Mouse (Mus musculus): ENCODE results near the gene Col5a2. TPM values are rescaled to one million over a fixed set of nuclear protein-coding genes. Genes with fewer than 3 reads are reported as not detected.

Gene Col5a2
- polyA plus RNA-seq, 1 experiment from 2014 or later, result 29.5 TPM

DNA sequence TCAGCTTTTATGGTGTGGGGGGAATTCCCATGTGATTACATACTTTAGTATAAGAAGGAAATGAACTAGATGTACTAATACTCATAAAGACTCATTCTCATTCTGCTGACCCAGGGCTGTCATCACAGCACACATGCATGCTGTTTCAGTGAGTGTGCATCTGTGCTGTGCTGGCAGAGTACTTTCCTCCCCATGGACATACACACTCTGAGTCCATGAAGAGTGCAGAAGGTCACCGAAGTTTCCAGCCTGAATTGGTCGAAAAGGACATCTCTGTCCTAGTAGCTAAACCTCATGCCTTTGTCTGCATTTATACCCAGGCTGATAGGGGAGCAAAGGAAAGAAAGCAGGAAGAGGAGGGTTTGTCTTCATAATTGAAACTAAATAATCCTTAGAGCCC, 83.2 kb downstream of the Col5a2 start:
- Histone ChIP-seq H3K27me3 (replicated peaks; ENCODE audit: control insufficient read depth, insufficient read depth, low read length) (no peaks in the 10 kb centered on the region), H3K36me3 (ENCODE audit: control insufficient read depth, insufficient read depth) (no peaks in the 10 kb centered on the region), H3K9me3 (ENCODE audit: control insufficient read depth) (no peaks in the 10 kb centered on the region), H3K4me3 (ENCODE audit: low read depth, low read length) (no peak overlapping the region), H3K27ac (ENCODE audit: low read depth, low read length) (no peak overlapping the region), H3K4me1 (replicated peaks; ENCODE audit: control insufficient read depth, insufficient read depth, low read length) (no peaks in the 10 kb centered on the region), H3K9ac (ENCODE audit: low read depth, low read length) (no peak overlapping the region), H3K4me2 (replicated peaks; ENCODE audit: low read depth) (no peak overlapping the region)
- no peak for ATAC-seq
- 65% methylated on average over 2 of the region's 2 CpGs for WGBS
- TF ChIP-seq CTCF (IDR thresholded peaks at IDR 0.05; ENCODE audit: low read depth), result no peak

DNA sequence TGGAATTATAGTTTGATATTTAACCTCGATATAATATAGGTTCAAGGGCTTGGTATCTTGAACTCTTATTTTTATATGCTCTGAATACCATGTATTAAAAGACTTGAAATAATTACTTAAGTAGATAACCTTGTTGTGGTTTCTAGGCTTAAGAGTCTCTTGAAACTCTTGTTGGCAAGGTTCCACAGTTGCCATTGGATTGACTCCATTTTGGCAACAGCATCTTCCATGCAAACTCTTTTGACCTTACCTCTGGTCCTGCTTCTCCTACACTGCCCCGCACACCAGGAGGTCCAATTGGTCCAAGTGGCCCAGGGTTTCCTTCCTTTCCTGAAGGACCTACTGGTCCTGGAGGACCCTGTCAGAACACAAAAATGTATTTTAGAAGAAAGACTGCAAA, 121.2 kb downstream of the Col5a2 start:
- no peaks in the 10 kb centered on the region for H3K9me3 ChIP-seq (ENCODE audit: control insufficient read depth)
- H3K4me1 ChIP-seq (replicated peaks; ENCODE audit: control insufficient read depth, insufficient read depth, low read length), result no peaks in the 10 kb centered on the region
- no peak overlapping the region for H3K27ac ChIP-seq (ENCODE audit: low read depth, low read length)
- H3K4me3 ChIP-seq (ENCODE audit: low read depth, low read length), result no peak overlapping the region
- H3K4me2 ChIP-seq (replicated peaks; ENCODE audit: low read depth), result no peak overlapping the region
- no peak for TF ChIP-seq CTCF (IDR thresholded peaks at IDR 0.05; ENCODE audit: low read depth)
- H3K9ac ChIP-seq (ENCODE audit: low read depth, low read length), result no peak overlapping the region
- no peaks in the 10 kb centered on the region for H3K27me3 ChIP-seq (replicated peaks; ENCODE audit: control insufficient read depth, insufficient read depth, low read length)
- 86% methylated on average over 2 of the region's 2 CpGs for WGBS
- no peak for ATAC-seq
- H3K36me3 ChIP-seq (ENCODE audit: control insufficient read depth, insufficient read depth), result peaks cover 3% of the 10 kb centered on the region; the same call in 1 of the 2 replicates

DNA sequence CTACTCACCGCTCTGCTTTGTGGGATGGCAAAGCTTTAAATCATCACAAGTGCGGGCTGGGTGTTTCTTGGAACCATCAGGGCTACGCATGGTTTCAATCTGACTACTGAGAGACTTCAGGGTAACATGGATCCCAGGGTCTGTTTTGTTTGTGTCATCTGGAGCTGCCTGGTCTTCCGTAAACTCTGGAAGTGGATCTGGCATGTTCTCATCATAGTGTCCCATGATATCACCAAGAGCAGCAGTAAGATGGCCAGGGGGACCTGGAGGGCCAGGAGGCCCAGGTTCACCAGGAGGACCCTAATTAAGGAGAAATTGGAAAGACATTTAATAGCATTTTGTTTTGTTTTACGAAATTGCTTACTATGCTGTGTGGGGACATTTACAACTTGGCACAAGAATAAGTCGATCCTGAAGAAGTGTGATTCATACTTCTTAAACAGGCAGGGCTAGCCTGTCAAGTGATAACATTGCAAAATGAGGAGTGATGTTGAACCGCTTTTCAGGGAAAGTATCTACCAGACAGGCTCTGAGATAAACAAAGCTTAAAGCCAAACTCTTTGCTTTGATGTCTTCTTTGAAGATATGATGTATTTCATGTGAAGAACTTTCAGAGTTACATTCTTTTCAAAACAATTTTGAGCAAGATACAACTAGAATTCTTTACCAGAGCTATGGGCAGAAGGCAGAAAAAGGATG, 122.9 kb downstream of the Col5a2 start:
- Histone ChIP-seq H3K27ac (ENCODE audit: low read depth, low read length) (no peak overlapping the region), H3K9me3 (ENCODE audit: control insufficient read depth) (no peaks in the 10 kb centered on the region), H3K4me1 (replicated peaks; ENCODE audit: control insufficient read depth, insufficient read depth, low read length) (no peaks in the 10 kb centered on the region), H3K9ac (ENCODE audit: low read depth, low read length) (no peak overlapping the region), H3K4me3 (ENCODE audit: low read depth, low read length) (no peak overlapping the region), H3K27me3 (replicated peaks; ENCODE audit: control insufficient read depth, insufficient read depth, low read length) (no peaks in the 10 kb centered on the region), H3K4me2 (replicated peaks; ENCODE audit: low read depth) (no peak overlapping the region), H3K36me3 (ENCODE audit: control insufficient read depth, insufficient read depth) (peaks cover 9% of the 10 kb centered on the region; the same call in 1 of the 2 replicates)
- no peak for ATAC-seq
- TF ChIP-seq CTCF (IDR thresholded peaks at IDR 0.05; ENCODE audit: low read depth), result no peak
- WGBS, result 72% methylated on average over 7 of the region's 7 CpGs

DNA sequence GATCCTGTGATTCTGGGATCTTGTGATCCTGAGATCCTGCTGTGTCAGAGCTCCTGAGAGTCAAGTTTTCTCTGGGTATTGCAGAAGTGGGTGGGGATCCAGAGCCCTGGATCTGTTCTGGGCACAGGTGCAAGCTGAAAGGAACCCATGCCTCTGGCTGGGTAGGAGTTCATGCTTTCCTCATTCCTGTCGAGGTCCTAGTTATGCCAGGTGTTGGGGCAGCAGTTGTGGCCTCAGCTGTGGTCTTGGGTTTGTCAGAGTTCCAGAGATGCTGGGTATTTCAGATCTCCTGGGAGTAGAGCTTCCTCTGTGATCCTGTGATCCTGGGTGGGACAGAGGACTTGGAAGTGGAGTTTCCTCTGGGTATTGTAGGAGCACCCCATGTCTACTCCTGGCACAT, 137.7 kb downstream of the Col5a2 start:
- H3K4me1 ChIP-seq (replicated peaks; ENCODE audit: control insufficient read depth, insufficient read depth, low read length), result no peaks in the 10 kb centered on the region
- H3K4me2 ChIP-seq (replicated peaks; ENCODE audit: low read depth), result no peak overlapping the region
- WGBS, result 78% methylated on average over 1 of the region's 1 CpGs
- H3K9ac ChIP-seq (ENCODE audit: low read depth, low read length), result no peak overlapping the region
- no peak for ATAC-seq
- H3K36me3 ChIP-seq (ENCODE audit: control insufficient read depth, insufficient read depth), result no peaks in the 10 kb centered on the region
- H3K27ac ChIP-seq (ENCODE audit: low read depth, low read length), result no peak overlapping the region
- no peak overlapping the region for H3K4me3 ChIP-seq (ENCODE audit: low read depth, low read length)
- no peaks in the 10 kb centered on the region for H3K27me3 ChIP-seq (replicated peaks; ENCODE audit: control insufficient read depth, insufficient read depth, low read length)
- no peak for TF ChIP-seq CTCF (IDR thresholded peaks at IDR 0.05; ENCODE audit: low read depth)
- H3K9me3 ChIP-seq (ENCODE audit: control insufficient read depth), result peaks cover 4% of the 10 kb centered on the region; the same call in 1 of the 2 replicates

DNA sequence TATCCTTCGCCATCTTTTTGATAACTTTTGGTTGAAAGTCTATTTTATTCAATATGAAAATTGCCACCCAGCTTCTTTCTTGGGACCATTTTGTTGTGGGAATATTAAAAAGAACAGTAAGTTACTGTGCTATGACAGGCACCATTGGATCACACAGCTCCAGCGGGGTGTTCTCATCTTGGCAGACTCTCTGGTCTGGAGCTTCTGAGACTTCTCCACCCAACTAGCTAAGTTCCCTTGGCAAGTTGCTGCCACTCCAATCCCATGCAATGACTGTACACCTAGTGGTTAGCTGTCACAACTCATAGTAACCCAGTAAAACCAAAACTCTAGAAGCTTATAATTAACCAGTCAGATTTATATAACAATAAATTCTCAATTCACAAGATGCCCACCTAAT, 139.8 kb downstream of the Col5a2 start:
- Histone ChIP-seq H3K9me3 (ENCODE audit: control insufficient read depth) (no peaks in the 10 kb centered on the region), H3K4me2 (replicated peaks; ENCODE audit: low read depth) (no peak overlapping the region), H3K36me3 (ENCODE audit: control insufficient read depth, insufficient read depth) (no peaks in the 10 kb centered on the region), H3K27ac (ENCODE audit: low read depth, low read length) (no peak overlapping the region), H3K27me3 (replicated peaks; ENCODE audit: control insufficient read depth, insufficient read depth, low read length) (no peaks in the 10 kb centered on the region), H3K4me3 (ENCODE audit: low read depth, low read length) (no peak overlapping the region), H3K4me1 (replicated peaks; ENCODE audit: control insufficient read depth, insufficient read depth, low read length) (no peaks in the 10 kb centered on the region), H3K9ac (ENCODE audit: low read depth, low read length) (no peak overlapping the region)
- no peak for TF ChIP-seq CTCF (IDR thresholded peaks at IDR 0.05; ENCODE audit: low read depth)
- no peak for ATAC-seq
- WGBS, result 97% methylated on average over 2 of the region's 2 CpGs

DNA sequence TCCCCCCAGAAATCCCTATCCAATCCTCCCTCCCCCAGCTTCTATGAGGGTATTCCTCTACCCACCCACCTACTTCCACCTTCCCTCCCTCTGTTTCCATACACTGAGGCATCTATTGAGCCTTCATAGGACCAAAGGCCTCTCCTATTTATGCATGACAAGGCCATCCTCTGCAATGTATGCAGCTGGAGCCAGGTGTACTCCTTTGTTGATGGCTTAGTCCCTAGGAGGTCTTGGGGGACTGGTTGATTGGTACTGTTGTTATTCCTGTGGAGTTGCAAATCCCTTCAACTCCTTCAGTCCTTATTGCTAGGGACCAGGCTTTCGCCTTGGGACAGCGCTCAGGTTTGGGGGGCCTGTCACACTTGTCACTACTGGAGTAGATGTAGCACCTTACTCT, 143.4 kb downstream of the Col5a2 start:
- Histone ChIP-seq H3K4me3 (ENCODE audit: low read depth, low read length) (no peak overlapping the region), H3K27me3 (replicated peaks; ENCODE audit: control insufficient read depth, insufficient read depth, low read length) (no peaks in the 10 kb centered on the region), H3K9me3 (ENCODE audit: control insufficient read depth) (no peaks in the 10 kb centered on the region), H3K4me1 (replicated peaks; ENCODE audit: control insufficient read depth, insufficient read depth, low read length) (no peaks in the 10 kb centered on the region), H3K4me2 (replicated peaks; ENCODE audit: low read depth) (no peak overlapping the region), H3K27ac (ENCODE audit: low read depth, low read length) (no peak overlapping the region), H3K9ac (ENCODE audit: low read depth, low read length) (no peak overlapping the region), H3K36me3 (ENCODE audit: control insufficient read depth, insufficient read depth) (no peaks in the 10 kb centered on the region)
- 80% methylated on average over 2 of the region's 2 CpGs for WGBS
- ATAC-seq, result no peak
- TF ChIP-seq CTCF (IDR thresholded peaks at IDR 0.05; ENCODE audit: low read depth), result no peak

Measured in intestine, postnatal 0 days (tissue).